In genomic region chr2:91027391-91028214, GRCm38 (mm10) we compare ENCODE assay signal across 12 mouse cellular contexts. TPM values are rescaled to one million over a fixed set of nuclear protein-coding genes. Genes with fewer than 3 reads are reported as not detected.
DNase-seq lines count a peak whose midpoint lies in the region; ATAC-seq and TF ChIP-seq lines count a peak whose summit lies in the region.
"Had no signal": no experiment of that assay in that cellular context is flagged by ENCODE, and none has a peak within 500 bp of the region (broad histone marks: within the 10 kb centered on the region; RNA-seq: fewer than 3 reads in every experiment).

No protein-coding gene starts in this region.

- no peak overlapping the region for H3K4me3 ChIP-seq in liver, adult 2 months (ENCODE audit: insufficient read depth, low read depth, low read length)
- H3K4me3 ChIP-seq in midbrain, embryonic 16.5 days (ENCODE audit: low read depth, low read length) = no peak overlapping the region
- H3K4me3 ChIP-seq: hindbrain, embryonic 15.5 days had no signal

- no peak overlapping the region for H3K27ac ChIP-seq in liver, adult 2 months (replicated peaks; ENCODE audit: insufficient read depth, low read depth, low read length)
- no peak overlapping the region for H3K27ac ChIP-seq in midbrain, embryonic 16.5 days (ENCODE audit: low read length)
- H3K27ac ChIP-seq: hindbrain, embryonic 15.5 days had no signal

- no peak for TF ChIP-seq POLR2A in liver, adult 2 months (IDR thresholded peaks at IDR 0.05; ENCODE audit: extremely low read depth, insufficient read depth, low read length)

- no peak overlapping the region for H3K4me2 ChIP-seq in midbrain, embryonic 16.5 days (ENCODE audit: low read length)
- H3K4me2 ChIP-seq: hindbrain, embryonic 15.5 days had no signal

- no peak for TF ChIP-seq CTCF in liver, adult 2 months (IDR thresholded peaks at IDR 0.05; ENCODE audit: low read depth, low read length)

- intact Hi-C loops in heart, postnatal 25 days (cut with DNase I) = no loop called here

- no peak for ATAC-seq in midbrain, embryonic 16.5 days
- ATAC-seq: forebrain, embryonic 16.5 days had no signal

- H3K9ac ChIP-seq in liver, adult 2 months (ENCODE audit: low read depth, low read length) = no peak overlapping the region
- no peak overlapping the region for H3K9ac ChIP-seq in midbrain, embryonic 16.5 days (ENCODE audit: low read depth, low read length)
- H3K9ac ChIP-seq: hindbrain, embryonic 15.5 days had no signal

- peak; percentile 47 for DNase-seq in heart, adult 8-10 months (ENCODE audit: low spot score)
- no peak for DNase-seq in heart, postnatal 25 days (ENCODE audit: low spot score)
- DNase-seq in 3T3-L1 (ENCODE audit: low read depth, low spot score) = peak; percentile 87
- peak; percentile 55 for DNase-seq in c-Kit-negative CD71-positive TER-119-positive erythroid progenitor cells, embryonic 14.5 days (ENCODE audit: low read depth, low spot score)
- peak; percentile 67 for DNase-seq in liver, adult 2 months (ENCODE audit: extremely low read depth, low read depth, low spot score)
- no peak for DNase-seq in right cerebral cortex, adult 18-20 months
- no peak for DNase-seq in gastrocnemius, postnatal 4 days (ENCODE audit: low spot score in 2 of 2)
- DNase-seq: left cerebral cortex, postnatal 4 days; thymus, postnatal 36 days had no signal

- no peaks in the 10 kb centered on the region for H3K36me3 ChIP-seq in liver, adult 2 months (ENCODE audit: control insufficient read depth, insufficient read depth, low read length)
- no peaks in the 10 kb centered on the region for H3K36me3 ChIP-seq in midbrain, embryonic 16.5 days (ENCODE audit: control insufficient read depth, insufficient read depth, low read length)
- H3K36me3 ChIP-seq: hindbrain, embryonic 15.5 days had no signal

- no peaks in the 10 kb centered on the region for H3K9me3 ChIP-seq in midbrain, embryonic 16.5 days (replicated peaks; ENCODE audit: control insufficient read depth, low read length, poor library complexity, severe bottlenecking)
- H3K9me3 ChIP-seq: hindbrain, embryonic 15.5 days had no signal

- H3K27me3 ChIP-seq in liver, adult 2 months (ENCODE audit: control insufficient read depth, insufficient read depth, low read length) = no peaks in the 10 kb centered on the region
- H3K27me3 ChIP-seq in midbrain, embryonic 16.5 days (ENCODE audit: control insufficient read depth, insufficient read depth, low read depth, low read length) = no peaks in the 10 kb centered on the region
- H3K27me3 ChIP-seq: hindbrain, embryonic 15.5 days had no signal

- H3K79me2 ChIP-seq in liver, adult 2 months (ENCODE audit: control insufficient read depth, insufficient read depth, low read length) = no peaks in the 10 kb centered on the region

- no peaks in the 10 kb centered on the region; the same call in none of the 2 replicates for H3K4me1 ChIP-seq in liver, adult 2 months (ENCODE audit: control insufficient read depth, insufficient read depth, low read length)
- no peaks in the 10 kb centered on the region for H3K4me1 ChIP-seq in midbrain, embryonic 16.5 days (ENCODE audit: control insufficient read depth, insufficient read depth, low read length)
- H3K4me1 ChIP-seq: hindbrain, embryonic 15.5 days had no signal

- 65% methylated on average over 9 of the region's 9 CpGs for WGBS in liver, adult 2 months
- WGBS in midbrain, embryonic 16.5 days = 85% methylated on average over 9 of the region's 9 CpGs

RNA-seq across cellular contexts. Expression of gene Rapsn, which starts 7.8 kb away (rescaled TPM):
- 10 to 100 TPM; 15.4 to 19.4 (median 16.4) TPM for total RNA-seq in heart, adult 8-10 months (2022)
- 10 to 100 TPM; 16.4 to 16.7 TPM for total RNA-seq in heart, postnatal 25 days (2021)
- total RNA-seq in liver, adult 2 months (2014; rRNA removed) = 0.07 TPM in 1 of 2 replicates, not detected in the other
- 0.09 TPM in 1 of 2 replicates, not detected in the other for polyA plus RNA-seq in liver, adult 2 months (2012; rRNA removed)
- total RNA-seq in gastrocnemius, postnatal 4 days (2021) = 10 to 100 TPM; 37.6 to 45.0 TPM
- polyA plus RNA-seq in midbrain, embryonic 16.5 days (2015; fragmentation: Nextera tagmentation; extraction: Ambion mirVana) = 0.42 and 0.64 TPM in 2 replicates
- total RNA-seq: left cerebral cortex, postnatal 4 days had no signal

RNA-seq across cellular contexts. Expression of gene Psmc3, which starts 26.2 kb away (rescaled TPM):
- total RNA-seq in heart, adult 8-10 months (2022) = 100 to 1,000 TPM; 192 to 274 (median 220) TPM
- total RNA-seq in heart, postnatal 25 days (2021) = 100 to 1,000 TPM; 209 to 241 TPM
- total RNA-seq in liver, adult 2 months (2014; rRNA removed) = 147 and 190 TPM in 2 replicates
- 69.4 and 71.4 TPM in 2 replicates for polyA plus RNA-seq in liver, adult 2 months (2012; rRNA removed)
- total RNA-seq in gastrocnemius, postnatal 4 days (2021) = 100 to 1,000 TPM; 337 to 338 TPM
- polyA plus RNA-seq in midbrain, embryonic 16.5 days (2015; fragmentation: Nextera tagmentation; extraction: Ambion mirVana) = 226 and 247 TPM in 2 replicates

RNA-seq across cellular contexts. Expression of gene Slc39a13, which starts 42.6 kb away (rescaled TPM):
- total RNA-seq in heart, adult 8-10 months (2022) = 10 to 100 TPM; 19.0 to 26.0 (median 23.6) TPM
- total RNA-seq in heart, postnatal 25 days (2021) = 10 to 100 TPM; 22.9 to 28.2 TPM
- total RNA-seq in liver, adult 2 months (2014; rRNA removed) = 4.3 and 6.8 TPM in 2 replicates
- polyA plus RNA-seq in liver, adult 2 months (2012; rRNA removed) = 13.1 and 17.5 TPM in 2 replicates
- total RNA-seq in gastrocnemius, postnatal 4 days (2021) = 10 to 100 TPM; 40.9 to 44.9 TPM
- polyA plus RNA-seq in midbrain, embryonic 16.5 days (2015; fragmentation: Nextera tagmentation; extraction: Ambion mirVana) = 30.4 and 35.0 TPM in 2 replicates

RNA-seq across cellular contexts. Expression of gene Spi1, which starts 54.6 kb away (rescaled TPM):
- total RNA-seq in heart, adult 8-10 months (2022) = 1 to 10 TPM; 2.8 to 6.1 (median 3.2) TPM
- total RNA-seq in heart, postnatal 25 days (2021) = 1 to 10 TPM; 3.7 to 4.3 TPM
- total RNA-seq in liver, adult 2 months (2014; rRNA removed) = 3.7 and 4.8 TPM in 2 replicates
- 9.5 and 16.5 TPM in 2 replicates for polyA plus RNA-seq in liver, adult 2 months (2012; rRNA removed)
- 1 to 10 TPM; 5.4 to 6.6 TPM for total RNA-seq in gastrocnemius, postnatal 4 days (2021)
- 2.1 and 2.8 TPM in 2 replicates for polyA plus RNA-seq in midbrain, embryonic 16.5 days (2015; fragmentation: Nextera tagmentation; extraction: Ambion mirVana)

Comparison
In these comparisons a context has a peak if more than half of its experiments do, and no peak if none do; other contexts are left out.
1. DNase-seq: peak in heart, adult 8-10 months (single experiment), 3T3-L1 (single experiment), c-Kit-negative CD71-positive TER-119-positive erythroid progenitor cells, embryonic 14.5 days (single experiment) and liver, adult 2 months (single experiment); none in heart, postnatal 25 days (single experiment), right cerebral cortex, adult 18-20 months (single experiment) and gastrocnemius, postnatal 4 days (0 of 2).
2. RNA of gene Rapsn, which starts 7.8 kb away (total RNA-seq): 37.6 to 45.0 TPM in gastrocnemius, postnatal 4 days, 16.4 to 16.7 TPM in heart, postnatal 25 days and 15.4 to 19.4 TPM in heart, adult 8-10 months; 0.07 TPM in liver, adult 2 months; every median in the first group is over 10 times any median in the second.